Mouse (Mus musculus): Measurements from ENCODE around the gene Hcfc1r1.

Hcfc1r1 gene

DNA sequence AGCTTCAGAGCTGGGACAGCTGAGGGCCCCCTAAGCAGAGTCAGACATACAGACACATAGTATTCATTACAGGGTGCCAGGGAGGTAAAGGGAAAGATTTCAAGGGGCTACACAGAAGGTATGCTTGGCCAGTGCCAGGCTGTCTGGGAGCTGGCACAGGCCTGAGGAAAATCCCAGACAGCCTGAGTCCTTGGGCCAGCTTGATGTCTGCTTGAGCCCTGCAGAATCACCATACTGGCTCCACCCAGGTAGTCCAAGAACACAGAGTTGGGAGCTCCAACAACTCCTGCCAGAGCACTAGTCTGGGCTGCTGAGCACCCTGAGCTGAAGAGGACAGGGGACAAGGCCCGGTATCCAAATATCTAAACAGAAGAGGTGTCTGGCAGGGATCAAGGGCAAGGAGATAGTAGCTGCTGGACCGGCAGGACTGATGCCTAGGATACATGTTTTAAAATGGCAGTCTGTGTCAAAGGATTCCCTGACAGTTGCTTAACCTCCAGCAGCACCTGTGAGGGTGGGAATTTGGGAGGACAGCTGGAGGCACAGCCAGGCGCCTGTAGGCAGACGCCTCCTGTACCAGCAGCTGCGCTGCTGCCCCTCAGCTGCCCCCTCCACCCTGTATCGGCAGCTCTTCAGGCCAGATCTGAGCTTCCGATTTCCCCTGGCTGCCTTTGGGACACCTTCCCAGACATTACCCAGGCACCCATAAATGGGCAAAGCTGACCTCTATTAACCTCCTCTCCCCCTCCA is 49.2 kb downstream of the Hcfc1r1 start, which contains the start of gene 1520401A03Rik:
Gene 1520401A03Rik (minus strand): TSS at position 408 of the 750 bp plus-strand sequence.
- no peak for DNase-seq

Data from B cell, adult 2 months (primary cell).